Mouse (Mus musculus) liver, postnatal 0 days (tissue): Measurements from ENCODE around the gene Catsper4.

Source experiments
- CTCF ChIP-seq: sonication (generic); IDR thresholded peaks from 2 replicates; pipeline ENCODE4 v1.5.1; 2016; ENCODE audit warnings: antibody characterized with exemption, low read depth
- EP300 ChIP-seq: IDR thresholded peaks from 2 replicates; pipeline ENCODE4 v1.6.1; 2016; ENCODE audit warnings: antibody characterized with exemption, low read depth, mild to moderate bottlenecking

DNA sequence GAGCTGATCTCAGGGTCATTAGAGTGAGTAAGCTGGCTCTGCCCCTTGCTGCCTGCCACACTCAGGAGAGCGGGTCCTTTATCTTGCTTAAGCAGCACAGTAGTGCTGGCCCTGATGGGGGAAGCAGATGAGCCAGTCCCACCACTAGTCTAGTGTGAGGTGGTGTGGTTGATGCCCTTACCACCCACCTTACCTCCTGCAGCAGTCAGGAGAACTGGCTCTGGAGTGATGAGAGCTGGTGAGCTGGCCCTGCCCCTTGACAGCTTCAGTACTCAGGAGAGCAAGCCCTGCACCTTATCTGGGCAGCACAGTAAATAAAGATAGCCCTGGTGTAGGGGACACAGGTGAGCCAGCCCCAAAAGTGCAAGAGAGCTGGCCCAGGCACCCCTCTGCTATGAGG, 46.1 kb downstream of the Catsper4 start:
- no peak for TF ChIP-seq CTCF
- peak; percentile 65; the same call in 1 of the 2 replicates for TF ChIP-seq EP300
